Mouse (Mus musculus) MEL (cell line): ENCODE results near the gene Chd2. TPM values are rescaled to one million over a fixed set of nuclear protein-coding genes. Genes with fewer than 3 reads are reported as not detected.

ENCODE experiments used
- DNase-seq: peaks from one replicate; pipeline ENCODE4 v3.0.0; 2011; ENCODE audit warnings: low read depth, low spot score
- H3K27ac ChIP-seq: 2 replicates; pipeline ENCODE4 v1.5.1; 2012; ENCODE audit warnings: low read depth, mild to moderate bottlenecking, control low read depth, low read length, moderate library complexity; ENCODE audit not compliant: control insufficient read depth
- H3K27me3 ChIP-seq, 2 experiments: fragments of 150-350 bp in 1 of 2; sonication (generic) in 1 of 2; 2 replicates each; pipeline ENCODE4 v1.6.1; 2012; ENCODE audit warnings: low read length in 2 of 2, mild to moderate bottlenecking in 2 of 2, improper control_type of control experiment in 1 of 2, moderate library complexity in 1 of 2; ENCODE audit not compliant: insufficient read depth in 2 of 2, control insufficient read depth in 1 of 2
- H3K36me3 ChIP-seq, 2 experiments: 2 replicates each; pipeline ENCODE4 v1.6.1; 2012 to 2014; ENCODE audit warnings: low read length in 2 of 2, improper control_type of control experiment in 1 of 2, inconsistent platforms in 1 of 2, mild to moderate bottlenecking in 1 of 2; ENCODE audit not compliant: insufficient read depth in 2 of 2, control insufficient read depth in 1 of 2
- H3K4me1 ChIP-seq, 2 experiments: fragments of 150-350 bp in 1 of 2; sonication (generic) in 1 of 2; 2 replicates each; pipeline ENCODE4 v1.6.1; 2012; ENCODE audit warnings: low read length in 2 of 2, improper control_type of control experiment in 1 of 2, mild to moderate bottlenecking in 1 of 2; ENCODE audit not compliant: insufficient read depth in 2 of 2, control insufficient read depth in 1 of 2
- H3K4me3 ChIP-seq, 2 experiments: fragments of 150-350 bp in 1 of 2; sonication (generic) in 1 of 2; 2 replicates each; pipeline ENCODE4 v1.5.1; 2012; ENCODE audit warnings: low read depth in 2 of 2, low read length in 2 of 2, mild to moderate bottlenecking in 2 of 2, moderate library complexity in 2 of 2, control low read depth in 1 of 2, improper control_type of control experiment in 1 of 2; ENCODE audit not compliant: control insufficient read depth in 1 of 2, insufficient read depth in 1 of 2
- H3K79me2 ChIP-seq: 2 replicates; pipeline ENCODE4 v1.6.1; 2012; ENCODE audit warnings: mild to moderate bottlenecking, low read length, moderate library complexity; ENCODE audit not compliant: control insufficient read depth, poor library complexity, insufficient read depth
- H3K9ac ChIP-seq: 2 replicates; pipeline ENCODE4 v1.6.1; 2012; ENCODE audit warnings: low read depth, mild to moderate bottlenecking, control low read depth, low read length, moderate library complexity; ENCODE audit not compliant: control insufficient read depth, poor library complexity, severe bottlenecking
- H3K9me3 ChIP-seq: fragments of 150-350 bp; sonication (generic); replicated peaks from 2 replicates; pipeline ENCODE4 v1.6.1; 2012; ENCODE audit warnings: mild to moderate bottlenecking, low read length, improper control_type of control experiment, moderate library complexity; ENCODE audit not compliant: insufficient read depth
- BHLHE40 ChIP-seq: IDR thresholded peaks from 2 replicates; pipeline ENCODE4 v1.6.1; 2012; ENCODE audit warnings: low read depth, mild to moderate bottlenecking, inconsistent platforms, low read length, improper control_type of control experiment, borderline replicate concordance
- CHD2 ChIP-seq: IDR thresholded peaks from 2 replicates; pipeline ENCODE4 v1.6.1; 2011; ENCODE audit warnings: low read length, improper control_type of control experiment
- CTCF ChIP-seq, 3 experiments: IDR thresholded peaks in 2 of 3; conservative IDR thresholded peaks in 1 of 3; 2 replicates each; pipeline ENCODE4 v1.5.1; 2011 to 2012; ENCODE audit warnings: low read length in 3 of 3, low read depth in 2 of 3, mild to moderate bottlenecking in 2 of 3, improper control_type of control experiment in 1 of 3, inconsistent platforms in 1 of 3, mixed read lengths in 1 of 3, moderate library complexity in 1 of 3; ENCODE audit not compliant: control insufficient read depth in 1 of 3, insufficient read depth in 1 of 3, poor library complexity in 1 of 3, severe bottlenecking in 1 of 3
- E2F4 ChIP-seq: IDR thresholded peaks from 2 replicates; pipeline ENCODE4 v1.6.1; 2011; ENCODE audit warnings: low read depth, low read length, improper control_type of control experiment, borderline replicate concordance
- ELF1 ChIP-seq: IDR thresholded peaks from 2 replicates; pipeline ENCODE4 v1.6.1; 2014; ENCODE audit warnings: low read depth, mild to moderate bottlenecking, inconsistent platforms, low read length, improper control_type of control experiment, moderate library complexity
- GATA1 ChIP-seq: IDR thresholded peaks from 2 replicates; pipeline ENCODE4 v1.6.1; 2011; ENCODE audit warnings: low read depth, low read length, improper control_type of control experiment
- KAT2A ChIP-seq: conservative IDR thresholded peaks from 2 replicates; pipeline ENCODE4 v1.6.1; 2012; ENCODE audit warnings: low read depth, low read length, improper control_type of control experiment, inconsistent platforms
- MAX ChIP-seq: IDR thresholded peaks from 2 replicates; pipeline ENCODE4 v1.6.1; 2011; ENCODE audit warnings: low read length, improper control_type of control experiment
- MAZ ChIP-seq: IDR thresholded peaks from 2 replicates; pipeline ENCODE4 v1.6.1; 2012; ENCODE audit warnings: low read depth, mild to moderate bottlenecking, inconsistent platforms, low read length, improper control_type of control experiment
- MEF2A ChIP-seq: IDR thresholded peaks from 2 replicates; pipeline ENCODE4 v1.6.1; 2014; ENCODE audit warnings: low read depth, mild to moderate bottlenecking, inconsistent platforms, low read length, improper control_type of control experiment; ENCODE audit not compliant: poor library complexity, insufficient replicate concordance, severe bottlenecking; ENCODE audit errors: extremely low read depth
- MXI1 ChIP-seq: IDR thresholded peaks from 2 replicates; pipeline ENCODE4 v1.6.1; 2011; ENCODE audit warnings: mild to moderate bottlenecking, low read depth, low read length, improper control_type of control experiment
- MYB ChIP-seq: IDR thresholded peaks from 2 replicates; pipeline ENCODE4 v1.6.1; 2011; ENCODE audit warnings: mild to moderate bottlenecking, low read depth, low read length, improper control_type of control experiment
- NELFE ChIP-seq: IDR thresholded peaks from 2 replicates; pipeline ENCODE4 v1.6.1; 2011; ENCODE audit warnings: low read depth, low read length, improper control_type of control experiment
- NRF1 ChIP-seq: IDR thresholded peaks from 2 replicates; pipeline ENCODE4 v1.6.1; 2014; ENCODE audit warnings: low read depth, mild to moderate bottlenecking, inconsistent platforms, low read length, improper control_type of control experiment, moderate library complexity; ENCODE audit not compliant: poor library complexity, insufficient read depth, severe bottlenecking
- POLR2A ChIP-seq, 2 experiments: IDR thresholded peaks; 2 replicates each; pipeline ENCODE4 v1.6.1; 2011 to 2012; ENCODE audit warnings: low read length in 2 of 2, mild to moderate bottlenecking in 2 of 2, control low read depth in 1 of 2, improper control_type of control experiment in 1 of 2, low read depth in 1 of 2, moderate library complexity in 1 of 2; ENCODE audit not compliant: control insufficient read depth in 1 of 2, insufficient read depth in 1 of 2, poor library complexity in 1 of 2
- POLR2AphosphoS2 ChIP-seq: IDR thresholded peaks from 2 replicates; pipeline ENCODE4 v1.6.1; 2011; ENCODE audit warnings: low read length, improper control_type of control experiment
- RCOR1 ChIP-seq: IDR thresholded peaks from 2 replicates; pipeline ENCODE4 v1.6.1; 2012; ENCODE audit warnings: low read depth, mild to moderate bottlenecking, inconsistent platforms, low read length, improper control_type of control experiment
- SIN3A ChIP-seq: IDR thresholded peaks from 2 replicates; pipeline ENCODE4 v1.6.1; 2012; ENCODE audit warnings: low read length, improper control_type of control experiment, inconsistent platforms
- SMC3 ChIP-seq: IDR thresholded peaks from 2 replicates; pipeline ENCODE4 v1.6.1; 2011; ENCODE audit warnings: low read depth, low read length, improper control_type of control experiment
- TAL1 ChIP-seq: IDR thresholded peaks from 2 replicates; pipeline ENCODE4 v1.6.1; 2012; ENCODE audit warnings: mild to moderate bottlenecking, inconsistent platforms, low read length, moderate library complexity, mixed read lengths
- TCF12 ChIP-seq: IDR thresholded peaks from 2 replicates; pipeline ENCODE4 v1.6.1; 2014; ENCODE audit warnings: low read depth, mild to moderate bottlenecking, inconsistent platforms, low read length, improper control_type of control experiment, moderate library complexity
- UBTF ChIP-seq: IDR thresholded peaks from 2 replicates; pipeline ENCODE4 v1.6.1; 2012; ENCODE audit warnings: low read depth, mild to moderate bottlenecking, inconsistent platforms, low read length, improper control_type of control experiment, moderate library complexity, borderline replicate concordance; ENCODE audit not compliant: insufficient read depth
- USF1 ChIP-seq: IDR thresholded peaks from 2 replicates; pipeline ENCODE4 v1.6.1; 2014; ENCODE audit warnings: low read depth, mild to moderate bottlenecking, inconsistent platforms, low read length, improper control_type of control experiment, moderate library complexity
- USF2 ChIP-seq, 2 experiments: IDR thresholded peaks; 2 replicates each; pipeline ENCODE4 v1.6.1; 2011 to 2012; ENCODE audit warnings: improper control_type of control experiment in 2 of 2, low read length in 2 of 2, borderline replicate concordance in 1 of 2, inconsistent platforms in 1 of 2, low read depth in 1 of 2, mild to moderate bottlenecking in 1 of 2; ENCODE audit not compliant: insufficient read depth in 1 of 2
- ZKSCAN1 ChIP-seq: IDR thresholded peaks from 2 replicates; pipeline ENCODE4 v1.6.1; 2012; ENCODE audit warnings: low read depth, mild to moderate bottlenecking, inconsistent platforms, low read length, improper control_type of control experiment, moderate library complexity
- ZMIZ1 ChIP-seq: IDR thresholded peaks from 2 replicates; pipeline ENCODE4 v1.6.1; 2012; ENCODE audit warnings: low read depth, mild to moderate bottlenecking, inconsistent platforms, low read length, improper control_type of control experiment, moderate library complexity
- ZNF384 ChIP-seq: IDR thresholded peaks from 2 replicates; pipeline ENCODE4 v1.6.1; 2012; ENCODE audit warnings: low read depth, mild to moderate bottlenecking, inconsistent platforms, low read length, improper control_type of control experiment
- polyA plus RNA-seq, 2 experiments: library from polyadenylated mRNA; stranded (reverse) in 1 of 2; unstranded in 1 of 2; fragments of >175 nt in 1 of 2; fragments of >200 nt in 1 of 2; gene quantifications; 2 replicates each; pipeline versions ENCODE4 v1.2.1 to v1.2.4; 2012; ENCODE audit warnings: low replicate concordance in 2 of 2, low read depth in 1 of 2; ENCODE audit not compliant: insufficient read length in 2 of 2, insufficient read depth in 1 of 2, missing spikeins in 1 of 2
- total RNA-seq: library from RNA; depleted of rRNA; stranded (reverse); fragments of 300-350 nt; gene quantifications from 2 replicates; pipeline ENCODE4 v1.2.3, GENCODE M21; 2012

Gene Chd2
- total and polyA plus RNA-seq, 3 experiments, result 9.9 to 275 (median 21.4) TPM

DNA sequence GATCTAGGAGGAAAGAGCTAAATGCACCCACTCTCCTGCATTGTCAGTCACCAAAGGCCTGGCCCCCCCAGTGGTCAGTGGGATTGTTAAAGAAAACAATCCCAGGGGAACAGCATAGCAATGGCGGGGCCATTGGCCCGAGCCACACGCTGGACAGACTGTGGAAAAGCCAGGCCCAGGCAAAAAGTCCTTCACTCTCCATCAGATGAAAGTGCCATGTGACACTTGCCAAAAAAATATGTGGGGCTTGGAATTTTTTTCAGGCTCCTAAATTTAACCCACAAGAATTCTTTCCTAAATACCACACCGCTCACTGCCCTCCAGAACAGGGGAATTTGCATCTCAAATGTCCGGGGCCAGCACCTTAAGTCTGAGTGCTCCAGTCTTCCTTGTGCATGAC, 120.8 kb downstream of the Chd2 start:
- H3K9ac ChIP-seq, result no peak overlapping the region
- no peak overlapping the region for H3K4me3 ChIP-seq
- H3K27me3 ChIP-seq, result no peaks in the 10 kb centered on the region
- no peak overlapping the region for H3K27ac ChIP-seq
- no peaks in the 10 kb centered on the region for H3K79me2 ChIP-seq
- peaks cover 6 to 13% of the 10 kb centered on the region in 2 experiments for H3K4me1 ChIP-seq
- peaks cover 0 to 4% of the 10 kb centered on the region in 2 experiments; a peak in 2 of 4 replicates for H3K36me3 ChIP-seq
- no peaks in the 10 kb centered on the region for H3K9me3 ChIP-seq
- TF ChIP-seq USF2 (IDR thresholded peaks at IDR 0.05; ENCODE audit: borderline replicate concordance in 1 of 2, insufficient read depth in 1 of 2, low read depth in 1 of 2, low read length in 2 of 2) (no peak), GATA1 (no peak), BHLHE40 (no peak), ZKSCAN1 (no peak), MXI1 (no peak), RCOR1 (no peak), MEF2A (no peak), NRF1 (no peak), E2F4 (no peak), TCF12 (no peak)
- no peak for DNase-seq

DNA sequence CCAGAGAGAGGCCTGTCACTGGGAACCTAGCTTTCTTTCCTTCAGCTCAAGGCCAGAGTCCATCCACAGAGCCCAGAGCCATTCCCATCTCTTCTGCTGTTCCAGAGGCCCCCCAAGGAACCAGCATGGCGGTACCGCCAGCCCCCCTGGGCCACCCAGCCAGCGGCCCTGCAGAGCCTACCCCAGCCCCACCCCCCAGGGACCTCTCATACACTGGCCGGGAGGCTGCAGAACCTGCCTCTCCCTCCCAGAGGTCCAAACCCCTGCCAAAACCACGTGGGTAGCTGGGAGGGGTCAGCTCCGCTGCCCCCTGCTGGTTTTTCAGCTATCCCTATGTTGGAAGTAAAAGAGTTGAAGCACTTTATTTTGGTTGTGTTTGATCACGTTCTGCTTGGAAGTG, 122.3 kb downstream of the Chd2 start:
- no peak overlapping the region for H3K27ac ChIP-seq
- no peaks in the 10 kb centered on the region for H3K9me3 ChIP-seq
- H3K36me3 ChIP-seq, result peaks cover 0 to 4% of the 10 kb centered on the region in 2 experiments; a peak in 2 of 4 replicates
- no peak overlapping the region for H3K9ac ChIP-seq
- H3K4me3 ChIP-seq, result no peak overlapping the region
- H3K4me1 ChIP-seq, result peaks cover 6 to 13% of the 10 kb centered on the region in 2 experiments
- TF ChIP-seq NELFE (no peak), CHD2 (no peak), USF2 (IDR thresholded peaks at IDR 0.05; ENCODE audit: borderline replicate concordance in 1 of 2, insufficient read depth in 1 of 2, low read depth in 1 of 2, low read length in 2 of 2) (no peak), USF1 (0 out of 2 replicates have a peak, but pooled peaks have one; percentile 9), MEF2A (no peak), E2F4 (no peak), MAX (no peak), ZKSCAN1 (no peak), TAL1 (no peak), MYB (no peak), CTCF (IDR thresholded peaks at IDR 0.05 in 2 of 3, conservative IDR thresholded peaks at IDR 0.05 in 1 of 3; ENCODE audit: control insufficient read depth in 1 of 3, insufficient read depth in 1 of 3, low read depth in 2 of 3, low read length in 3 of 3, poor library complexity in 1 of 3, severe bottlenecking in 1 of 3) (peak in 2 of 3 experiments; percentile 17 to 37; a peak in 3 of 6 replicates), SMC3 (peak; percentile 32; the same call in 1 of the 2 replicates), UBTF (no peak), ZMIZ1 (no peak), POLR2AphosphoS2 (no peak), MAZ (no peak), ELF1 (no peak), POLR2A (IDR thresholded peaks at IDR 0.05; ENCODE audit: control insufficient read depth in 1 of 2, insufficient read depth in 1 of 2, low read depth in 1 of 2, low read length in 2 of 2, poor library complexity in 1 of 2) (no peak), KAT2A (no peak), SIN3A (no peak), GATA1 (no peak), ZNF384 (no peak)
- no peaks in the 10 kb centered on the region for H3K79me2 ChIP-seq
- no peaks in the 10 kb centered on the region for H3K27me3 ChIP-seq
- no peak for DNase-seq
